Mouse (Mus musculus) thymus, adult 2 months (tissue): ENCODE data around the gene Map4k4. TPM values are rescaled to one million over a fixed set of nuclear protein-coding genes. Genes with fewer than 3 reads are reported as not detected.

Experiments
- DNase-seq: peaks from one replicate; pipeline ENCODE4 v3.0.0; 2021
- H3K27ac ChIP-seq: fragments of 200-500 bp; 2 replicates; pipeline ENCODE4 v1.5.1; 2012; ENCODE audit warnings: low read length, control low read depth; ENCODE audit not compliant: control insufficient read depth, insufficient read depth
- H3K27me3 ChIP-seq: fragments of 200-500 bp; 2 replicates; pipeline ENCODE4 v1.6.1; 2012; ENCODE audit warnings: mild to moderate bottlenecking, low read length, moderate library complexity, mixed read lengths; ENCODE audit not compliant: control insufficient read depth, insufficient read depth
- H3K36me3 ChIP-seq: fragments of 200-500 bp; 2 replicates; pipeline ENCODE4 v1.6.1; 2012; ENCODE audit warnings: mild to moderate bottlenecking, low read length, moderate library complexity; ENCODE audit not compliant: control insufficient read depth, insufficient read depth
- H3K4me1 ChIP-seq: fragments of 200-500 bp; replicated peaks from 2 replicates; pipeline ENCODE4 v1.6.1; 2012; ENCODE audit warnings: low read length; ENCODE audit not compliant: control insufficient read depth, insufficient read depth
- H3K4me3 ChIP-seq: fragments of 200-500 bp; 2 replicates; pipeline ENCODE4 v1.5.1; 2012; ENCODE audit warnings: mild to moderate bottlenecking, low read length, control low read depth, moderate library complexity; ENCODE audit not compliant: control insufficient read depth, insufficient read depth
- CTCF ChIP-seq: fragments of 200-500 bp; IDR thresholded peaks from 2 replicates; pipeline ENCODE4 v1.5.1; 2012; ENCODE audit warnings: mild to moderate bottlenecking, control low read depth, low read length, moderate library complexity, borderline replicate concordance; ENCODE audit not compliant: control insufficient read depth, poor library complexity, insufficient read depth; ENCODE audit errors: extremely low read depth
- POLR2A ChIP-seq: fragments of 200-500 bp; IDR thresholded peaks from 2 replicates; pipeline ENCODE4 v1.6.1; 2012; ENCODE audit warnings: mild to moderate bottlenecking, low read length, control low read depth, moderate library complexity; ENCODE audit not compliant: control insufficient read depth, poor library complexity, insufficient read depth; ENCODE audit errors: extremely low read depth
- WGBS: fragments of 180-500 bp; shearing (Covaris S2); methylation state at CpG from one replicate; pipeline ENCODE4 v1.1.7; 2018; 5-methylcytosine and 5-hydroxymethylcytosine counted together
- polyA plus RNA-seq: library from polyadenylated mRNA; depleted of rRNA; stranded (reverse); fragments of >200 nt; gene quantifications from 2 replicates; pipeline ENCODE4 v1.2.3, GENCODE M21; 2012

The Map4k4 gene
- polyA plus RNA-seq, 1 experiment: 167 TPM

GRCm38 (mm10) chr1:39867142-39867525, 33.6 kb upstream of the Map4k4 start:
- Histone ChIP-seq H3K4me3 (no peak overlapping the region), H3K27ac (no peak overlapping the region), H3K4me1 (0 out of 2 replicates have a peak, but pooled peaks cover 2% of the 10 kb centered on the region), H3K36me3 (no peaks in the 10 kb centered on the region), H3K27me3 (no peaks in the 10 kb centered on the region)
- no peak for TF ChIP-seq POLR2A
- TF ChIP-seq CTCF: no peak
- DNase-seq: no peak
- 98% methylated on average over 7 of the region's 7 CpGs for WGBS

GRCm38 (mm10) chr1:39867966-39868593, 32.6 kb upstream of the Map4k4 start:
- H3K27me3 ChIP-seq: no peaks in the 10 kb centered on the region
- no peak overlapping the region for H3K4me3 ChIP-seq
- DNase-seq: no peak
- no peaks in the 10 kb centered on the region for H3K36me3 ChIP-seq
- TF ChIP-seq CTCF: no peak
- no peak for TF ChIP-seq POLR2A
- WGBS: 56% methylated on average over 6 of the region's 6 CpGs
- no peak overlapping the region for H3K27ac ChIP-seq
- 0 out of 2 replicates have a peak, but pooled peaks cover 2% of the 10 kb centered on the region for H3K4me1 ChIP-seq

GRCm38 (mm10) chr1:39868825-39869571, 31.7 kb upstream of the Map4k4 start:
- WGBS: 94% methylated on average over 10 of the region's 10 CpGs
- DNase-seq: no peak
- H3K36me3 ChIP-seq: no peaks in the 10 kb centered on the region
- H3K27me3 ChIP-seq: no peaks in the 10 kb centered on the region
- no peak for TF ChIP-seq CTCF
- TF ChIP-seq POLR2A: no peak
- no peak overlapping the region for H3K27ac ChIP-seq
- no peak overlapping the region for H3K4me3 ChIP-seq
- 0 out of 2 replicates have a peak, but pooled peaks cover 2% of the 10 kb centered on the region for H3K4me1 ChIP-seq

- no peak for TF ChIP-seq POLR2A
- no peak for TF ChIP-seq CTCF
- Histone ChIP-seq H3K27ac (no peak overlapping the region), H3K36me3 (no peaks in the 10 kb centered on the region), H3K27me3 (no peaks in the 10 kb centered on the region), H3K4me1 (0 out of 2 replicates have a peak, but pooled peaks cover 2% of the 10 kb centered on the region), H3K4me3 (no peak overlapping the region)
- DNase-seq: no peak
- WGBS: 93% methylated on average over 12 of the region's 12 CpGs
Observed at GRCm38 (mm10) chr1:39869721-39870201, 31.0 kb upstream of the Map4k4 start.

- no peaks in the 10 kb centered on the region for H3K27me3 ChIP-seq
- no peaks in the 10 kb centered on the region for H3K36me3 ChIP-seq
- no peaks in the 10 kb centered on the region for H3K4me1 ChIP-seq
- DNase-seq: no peak
- TF ChIP-seq CTCF (no peak), POLR2A (no peak)
- no peak overlapping the region for H3K27ac ChIP-seq
- WGBS: 94% methylated on average over 3 of the region's 3 CpGs
- H3K4me3 ChIP-seq: no peak overlapping the region
Observed at GRCm38 (mm10) chr1:39877981-39878380, 22.7 kb upstream of the Map4k4 start.

- no peaks in the 10 kb centered on the region for H3K27me3 ChIP-seq
- H3K4me1 ChIP-seq: no peaks in the 10 kb centered on the region
- WGBS: 95% methylated on average over 4 of the region's 4 CpGs
- TF ChIP-seq POLR2A: no peak
- no peak for TF ChIP-seq CTCF
- H3K27ac ChIP-seq: no peak overlapping the region
- no peak overlapping the region for H3K4me3 ChIP-seq
- no peak for DNase-seq
- H3K36me3 ChIP-seq: no peaks in the 10 kb centered on the region
Observed at GRCm38 (mm10) chr1:39882505-39882904, 18.2 kb upstream of the Map4k4 start.
